Mouse (Mus musculus) hindbrain, embryonic 14.5 days (tissue): ENCODE results near the gene Defb30. TPM values are rescaled to one million over a fixed set of nuclear protein-coding genes. Genes with fewer than 3 reads are reported as not detected.

Experiments
- ATAC-seq: fragments of 200-750 bp; cut with Nextera tagmentation; 2 replicates; pipeline ENCODE4 v1.8.0; 2017; ENCODE audit warnings: moderate number of reproducible peaks, mild to moderate bottlenecking, moderate TSS enrichment, moderate library complexity; ENCODE audit not compliant: low FRiP score
- DNase-seq: peaks from one replicate; pipeline ENCODE4 v3.0.0-alpha.2; 2015; ENCODE audit warnings: low spot score
- H3K27ac ChIP-seq: fragments of 300-500 bp; sonication (generic); 2 replicates; pipeline ENCODE4 v1.5.1; 2014; ENCODE audit warnings: mild to moderate bottlenecking, moderate library complexity
- H3K27me3 ChIP-seq: fragments of 300-500 bp; sonication (generic); 2 replicates; pipeline ENCODE4 v1.6.1; 2014; ENCODE audit warnings: mild to moderate bottlenecking, low read length, mixed read lengths; ENCODE audit not compliant: control insufficient read depth, insufficient read depth
- H3K36me3 ChIP-seq: fragments of 300-500 bp; sonication (generic); replicated peaks from 2 replicates; pipeline ENCODE4 v1.6.1; 2014; ENCODE audit not compliant: control insufficient read depth, insufficient read depth
- H3K4me1 ChIP-seq: fragments of 300-500 bp; sonication (generic); replicated peaks from 2 replicates; pipeline ENCODE4 v1.6.1; 2014; ENCODE audit warnings: antibody characterized with exemption, low read length, mixed read lengths; ENCODE audit not compliant: control insufficient read depth, insufficient read depth
- H3K4me2 ChIP-seq: fragments of 300-500 bp; sonication (generic); replicated peaks from 2 replicates; pipeline ENCODE4 v1.6.1; 2014; ENCODE audit warnings: mild to moderate bottlenecking, moderate library complexity
- H3K4me3 ChIP-seq: fragments of 300-500 bp; sonication (generic); replicated peaks from 2 replicates; pipeline ENCODE4 v1.5.1; 2014; ENCODE audit warnings: mild to moderate bottlenecking, low read length
- H3K9ac ChIP-seq: fragments of 300-500 bp; sonication (generic); 2 replicates; pipeline ENCODE4 v1.6.1; 2014
- H3K9me3 ChIP-seq: fragments of 300-500 bp; sonication (generic); 2 replicates; pipeline ENCODE4 v1.6.1; 2016; ENCODE audit warnings: low read length; ENCODE audit not compliant: control insufficient read depth
- WGBS: fragments of 180-500 bp; shearing (Covaris S2); extraction: QIAGEN DNeasy Blood & Tissue Kit; methylation state at CpG from one replicate; pipeline ENCODE4 v1.1.7; 2014; 5-methylcytosine and 5-hydroxymethylcytosine counted together
- polyA plus RNA-seq: library from polyadenylated mRNA; unstranded; fragments of >200 nt; fragmentation: Nextera tagmentation; extraction: Ambion mirVana; gene quantifications from 2 replicates; pipeline ENCODE4 v1.2.1, GENCODE M21; 2014

The Defb30 gene
- polyA plus RNA-seq: not detected in 2 replicates

GRCm38 (mm10) chr14:63049910-63050370 is at the start of gene Defb30:
Defb30 (minus strand) TSS chr14:63049960.
- DNase-seq (no peak), ATAC-seq (no peak)
- WGBS: 50% methylated on average over 11 of the region's 14 CpGs
- no peak within 1 kb of the TSS for H3K27ac ChIP-seq
- no peaks in the 10 kb centered on the region for H3K27me3 ChIP-seq
- no peak within 1 kb of the TSS for H3K9ac ChIP-seq
- H3K9me3 ChIP-seq: no peaks in the 10 kb centered on the region
- no peaks in the 10 kb centered on the region for H3K4me1 ChIP-seq
- H3K4me2 ChIP-seq: no peak within 1 kb of the TSS
- no peak within 1 kb of the TSS for H3K4me3 ChIP-seq
- no peaks in the 10 kb centered on the region for H3K36me3 ChIP-seq

GRCm38 (mm10) chr14:63067708-63068107 is 17.9 kb upstream of the Defb30 start:
- no peaks in the 10 kb centered on the region for H3K36me3 ChIP-seq
- no peak for ATAC-seq
- H3K27ac ChIP-seq: no peak overlapping the region
- no peak for DNase-seq
- H3K4me3 ChIP-seq: no peak overlapping the region
- 0 out of 2 replicates have a peak, but pooled peaks cover 3% of the 10 kb centered on the region for H3K9me3 ChIP-seq
- no peaks in the 10 kb centered on the region for H3K27me3 ChIP-seq
- no peak overlapping the region for H3K9ac ChIP-seq
- H3K4me1 ChIP-seq: no peaks in the 10 kb centered on the region
- 76% methylated on average over 15 of the region's 15 CpGs for WGBS
- no peak overlapping the region for H3K4me2 ChIP-seq

DNA sequence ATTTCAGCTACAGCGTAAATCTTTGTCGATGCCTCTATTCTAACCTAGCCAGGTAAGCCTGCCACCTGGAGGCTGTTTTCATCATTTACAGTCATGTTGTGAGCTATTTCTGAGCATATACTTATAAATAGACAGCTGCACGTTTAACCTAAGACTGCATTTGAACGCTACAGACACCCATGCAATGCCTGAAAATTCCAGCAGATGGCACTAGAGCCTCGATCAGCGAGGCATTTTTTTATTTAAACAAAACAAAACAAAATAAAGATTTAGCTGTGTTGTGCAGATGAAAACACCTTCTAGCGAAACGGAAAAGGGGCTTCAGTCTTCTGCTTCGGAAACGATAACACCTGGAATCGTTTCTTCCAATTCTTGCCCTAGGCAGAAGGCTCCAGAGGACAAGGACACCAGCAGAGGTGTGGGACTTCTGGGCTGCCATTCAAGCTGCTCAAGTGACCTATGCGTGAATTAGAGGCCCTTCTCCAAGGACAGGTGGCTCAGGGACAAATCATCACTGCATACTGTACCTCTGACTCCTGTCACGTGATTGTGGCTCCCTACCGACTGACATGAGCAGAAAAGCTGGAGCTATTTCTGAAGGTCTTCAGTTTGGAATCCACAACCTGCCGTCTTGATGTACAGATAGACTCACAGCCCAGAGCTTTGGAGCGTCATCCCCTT is 17.0 kb upstream of the Defb30 start:
- Histone ChIP-seq H3K4me3 (no peak overlapping the region), H3K27me3 (no peaks in the 10 kb centered on the region), H3K27ac (no peak overlapping the region), H3K4me1 (no peaks in the 10 kb centered on the region), H3K9ac (no peak overlapping the region), H3K4me2 (peak overlapping the region; percentile 38), H3K36me3 (no peaks in the 10 kb centered on the region), H3K9me3 (0 out of 2 replicates have a peak, but pooled peaks cover 3% of the 10 kb centered on the region)
- WGBS: 35% methylated on average over 16 of the region's 16 CpGs
- DNase-seq (peak; percentile 95), ATAC-seq (no peak)

DNA sequence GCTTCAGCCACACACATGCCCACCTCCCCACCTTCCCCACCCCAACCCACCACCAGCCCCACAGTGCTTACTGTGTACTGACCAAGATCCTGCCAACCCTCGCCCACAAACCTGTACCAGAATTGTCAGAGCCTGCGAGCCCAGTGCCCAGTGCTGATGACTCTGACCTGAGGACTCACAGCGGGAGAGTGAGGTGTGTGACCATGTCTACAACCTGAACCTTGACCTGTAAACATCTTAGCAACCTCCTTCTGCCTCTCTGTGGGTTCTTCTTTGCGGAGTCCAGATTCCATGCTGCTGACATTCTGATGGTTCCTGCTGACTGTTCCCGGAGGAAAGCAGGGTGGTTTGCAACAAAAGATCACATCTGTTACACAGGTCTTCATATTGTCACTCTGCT is 15.6 kb upstream of the Defb30 start:
- H3K36me3 ChIP-seq: no peaks in the 10 kb centered on the region
- H3K9ac ChIP-seq: no peak overlapping the region
- no peak overlapping the region for H3K27ac ChIP-seq
- WGBS: 74% methylated on average over 5 of the region's 5 CpGs
- ATAC-seq: no peak
- H3K4me1 ChIP-seq: no peaks in the 10 kb centered on the region
- H3K27me3 ChIP-seq: no peaks in the 10 kb centered on the region
- 0 out of 2 replicates have a peak, but pooled peaks cover 3% of the 10 kb centered on the region for H3K9me3 ChIP-seq
- no peak for DNase-seq
- H3K4me2 ChIP-seq: no peak overlapping the region
- H3K4me3 ChIP-seq: no peak overlapping the region

DNA sequence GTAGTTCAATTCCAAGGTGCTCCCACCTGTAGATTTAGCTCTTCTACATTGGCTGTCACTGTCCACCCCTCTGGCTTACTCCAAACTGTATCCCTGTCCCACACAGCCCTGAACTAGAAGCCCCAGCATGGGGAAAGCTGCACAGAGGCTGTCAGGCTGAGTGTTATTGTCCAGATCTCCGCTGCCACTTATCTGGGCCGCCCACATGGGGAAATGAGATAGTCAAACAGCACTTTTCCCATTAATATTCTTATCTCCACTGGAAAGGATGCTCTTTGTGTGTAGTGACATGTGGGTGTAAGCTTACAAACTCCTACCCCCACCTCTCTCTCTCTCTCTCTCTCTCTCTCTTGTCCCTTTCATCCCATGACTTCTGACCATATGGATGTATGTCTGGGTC is 12.4 kb upstream of the Defb30 start:
- Histone ChIP-seq H3K27me3 (no peaks in the 10 kb centered on the region), H3K4me1 (no peaks in the 10 kb centered on the region), H3K4me2 (no peak overlapping the region), H3K27ac (no peak overlapping the region), H3K4me3 (no peak overlapping the region), H3K36me3 (no peaks in the 10 kb centered on the region), H3K9me3 (0 out of 2 replicates have a peak, but pooled peaks cover 3% of the 10 kb centered on the region), H3K9ac (no peak overlapping the region)
- WGBS: 94% methylated on average over 2 of the region's 2 CpGs
- DNase-seq (no peak), ATAC-seq (no peak)

DNA sequence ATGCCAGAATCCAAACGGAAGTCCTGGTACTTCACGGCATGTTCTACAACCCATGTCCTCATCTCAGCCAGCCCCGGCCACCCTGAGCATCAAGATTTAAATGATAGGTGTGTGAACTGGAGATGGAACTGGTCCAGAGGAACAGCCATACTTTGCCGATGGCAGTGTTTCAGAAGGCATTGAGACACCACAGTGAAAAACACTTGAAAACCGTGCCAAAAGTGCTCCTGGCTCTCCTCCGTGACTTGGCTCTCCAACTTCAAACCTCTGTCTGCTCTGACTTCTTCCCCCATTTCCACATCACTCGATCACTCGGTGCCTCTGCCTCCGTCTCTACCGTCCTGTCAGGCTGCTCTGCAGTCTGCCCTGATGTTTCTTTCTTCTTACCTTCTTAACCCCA is 10.6 kb upstream of the Defb30 start:
- H3K36me3 ChIP-seq: no peaks in the 10 kb centered on the region
- H3K27ac ChIP-seq: no peak overlapping the region
- DNase-seq (no peak), ATAC-seq (no peak)
- no peak overlapping the region for H3K9ac ChIP-seq
- H3K4me3 ChIP-seq: no peak overlapping the region
- WGBS: 85% methylated on average over 10 of the region's 10 CpGs
- H3K27me3 ChIP-seq: no peaks in the 10 kb centered on the region
- 0 out of 2 replicates have a peak, but pooled peaks cover 3% of the 10 kb centered on the region for H3K9me3 ChIP-seq
- H3K4me2 ChIP-seq: no peak overlapping the region
- H3K4me1 ChIP-seq: no peaks in the 10 kb centered on the region

- ATAC-seq: peak; percentile 55; the same call in 1 of the 2 replicates
- H3K9me3 ChIP-seq: no peaks in the 10 kb centered on the region
Observed at GRCm38 (mm10) chr14:63054729-63055128, 5.0 kb upstream of the Defb30 start.

GRCm38 (mm10) chr14:63050769-63051168 is 1.0 kb upstream of the Defb30 start:
- Histone ChIP-seq H3K4me3 (no peak overlapping the region), H3K9me3 (no peaks in the 10 kb centered on the region), H3K4me2 (no peak overlapping the region), H3K27ac (no peak overlapping the region), H3K4me1 (no peaks in the 10 kb centered on the region), H3K27me3 (no peaks in the 10 kb centered on the region), H3K9ac (no peak overlapping the region), H3K36me3 (no peaks in the 10 kb centered on the region)
- peak; percentile 34 for DNase-seq
- WGBS: 38% methylated on average over 5 of the region's 5 CpGs
- ATAC-seq: no peak

More at GRCm38 (mm10) chr14:63054729-63055128, 5.0 kb upstream of the Defb30 start:
- Histone ChIP-seq H3K36me3 (no peaks in the 10 kb centered on the region), H3K4me3 (no peak overlapping the region), H3K27ac (no peak overlapping the region), H3K4me1 (no peaks in the 10 kb centered on the region), H3K9ac (no peak overlapping the region), H3K4me2 (no peak overlapping the region), H3K27me3 (no peaks in the 10 kb centered on the region)
- DNase-seq: peak; percentile 38
- 38% methylated on average over 6 of the region's 6 CpGs for WGBS

DNA sequence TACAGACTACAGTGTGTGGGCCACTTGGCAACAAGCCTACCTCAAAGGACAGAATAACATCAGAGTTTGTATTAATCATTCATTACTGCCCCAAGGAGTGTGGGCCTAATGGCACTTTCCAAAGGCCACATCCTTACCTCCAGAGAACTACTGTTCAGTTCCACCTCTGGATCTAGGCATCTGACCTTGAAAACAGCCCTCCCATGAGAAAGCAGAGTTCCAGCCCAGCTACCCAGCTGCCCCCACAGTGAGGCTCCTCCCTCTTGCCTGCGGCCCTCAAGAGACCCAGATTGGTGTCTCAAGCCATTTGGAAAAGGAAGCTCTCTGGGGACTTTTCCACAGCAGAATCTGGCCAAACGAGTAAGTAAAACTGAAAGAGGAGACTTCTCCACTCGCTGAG is 3.1 kb downstream of the Defb30 start, which contains the start of gene Defb42:
Defb42 (plus strand) TSS at position 301 of the 400 bp plus-strand sequence.
- Histone ChIP-seq H3K4me3 (no peak within 1 kb of the TSS), H3K9ac (no peak within 1 kb of the TSS), H3K36me3 (no peaks in the 10 kb centered on the region), H3K4me1 (no peaks in the 10 kb centered on the region), H3K4me2 (no peak within 1 kb of the TSS), H3K27me3 (no peaks in the 10 kb centered on the region), H3K9me3 (no peaks in the 10 kb centered on the region), H3K27ac (no peak within 1 kb of the TSS)
- no peak for ATAC-seq
- no peak for DNase-seq
- 79% methylated on average over 3 of the region's 3 CpGs for WGBS
